Mouse (Mus musculus) retina, adult 2 months (tissue): ENCODE measurements at regions not wholly inside any gene's neighbourhood (a gene's known extent, or its start where the extent isn't known, plus 50 kb on each side); places are given as distances from the start of the nearest gene placed in this dataset.

Experiments
- DNase-seq: peaks from one replicate; pipeline ENCODE4 v3.0.0-alpha.2; 2012; ENCODE audit warnings: low read depth, low spot score

GRCm38 (mm10) chr11:19350331-19351242, 331.8 kb upstream of the Meis1 start:
- DNase-seq = no peak

DNA sequence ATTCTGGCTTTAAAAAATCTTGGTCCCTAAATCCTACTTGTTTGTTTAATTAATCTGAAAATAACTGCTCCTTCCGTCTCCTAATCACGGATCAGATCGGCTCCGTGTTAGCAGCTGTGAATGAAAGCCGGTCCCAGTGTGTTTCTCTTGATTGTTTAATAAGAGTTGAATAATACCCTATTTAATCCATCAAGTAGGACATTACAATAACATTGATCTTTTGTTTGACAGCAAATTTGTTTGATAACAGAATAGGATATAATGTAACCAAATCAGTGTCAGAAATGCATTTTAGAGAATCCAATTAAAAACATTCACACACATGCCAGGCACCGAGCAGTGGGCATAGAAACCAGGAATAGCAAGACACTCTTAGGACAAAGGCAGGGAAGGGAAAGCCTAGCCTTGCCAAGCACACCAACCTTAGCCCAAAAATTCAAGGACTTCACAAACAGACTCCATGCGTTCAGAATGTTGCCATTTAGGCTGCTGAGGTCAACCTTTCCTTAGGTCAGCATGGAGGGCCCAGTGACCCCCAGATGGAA, 332.5 kb upstream of the Meis1 start:
- no peak for DNase-seq

DNA sequence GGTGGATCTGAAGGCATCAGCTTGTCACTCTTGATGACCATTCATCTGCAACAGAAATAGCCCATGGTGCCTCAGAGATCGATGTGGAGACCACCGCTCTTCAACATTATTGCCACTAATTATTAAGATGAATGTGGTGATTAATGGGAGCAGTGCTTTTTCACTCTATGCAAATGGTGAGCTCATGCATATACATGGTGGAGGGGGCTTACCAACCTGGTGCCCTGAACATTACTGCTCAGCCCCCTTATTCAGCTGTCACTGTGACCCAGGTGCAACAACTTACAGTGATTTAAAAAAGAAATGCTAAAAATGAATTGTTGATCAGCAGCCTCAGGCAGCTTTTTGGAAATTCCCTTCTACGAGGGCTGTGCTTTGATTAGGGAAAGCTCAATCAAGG, 334.9 kb upstream of the Meis1 start:
- no peak for DNase-seq

DNA sequence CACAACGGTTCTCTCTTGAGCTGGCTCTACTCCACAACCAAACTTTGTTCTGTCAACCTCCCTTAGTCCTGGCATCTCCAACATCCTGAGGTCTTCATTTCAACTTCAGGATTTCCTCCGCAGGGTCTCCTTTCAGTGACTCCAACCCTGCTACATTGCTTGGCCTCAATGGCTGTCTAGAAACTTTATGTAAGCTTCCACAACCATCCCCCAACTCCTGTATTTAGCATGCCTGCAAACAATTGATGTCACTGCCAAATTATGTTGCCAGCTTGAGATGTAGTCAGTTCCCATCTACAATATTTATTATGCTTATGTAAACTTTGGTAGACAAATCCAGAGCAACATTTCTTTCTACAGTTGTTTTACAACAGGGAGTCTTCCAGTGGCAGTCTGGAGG, 336.4 kb upstream of the Meis1 start:
- no peak for DNase-seq

GRCm38 (mm10) chr11:19356151-19356550, 337.4 kb upstream of the Meis1 start:
- no peak for DNase-seq

DNA sequence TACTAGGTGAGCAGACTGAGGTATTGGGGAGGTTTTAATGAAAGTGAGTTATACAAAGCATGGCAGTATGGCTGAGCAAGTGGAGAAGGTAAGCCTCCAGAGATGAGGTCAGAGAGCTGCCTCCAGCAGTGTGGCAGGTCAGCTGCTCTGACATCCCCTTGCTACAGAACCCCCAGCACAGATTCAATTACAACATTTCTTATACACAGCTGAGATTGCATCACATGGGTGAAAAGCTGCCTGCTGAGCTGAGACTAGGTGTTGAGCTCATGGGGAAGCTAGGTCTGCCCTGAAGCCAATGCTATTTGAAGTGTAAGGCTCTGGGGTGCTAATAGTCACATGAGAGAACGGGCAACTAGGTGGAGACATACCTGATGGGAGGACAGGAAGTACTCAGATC, 350.4 kb upstream of the Meis1 start:
- DNase-seq = no peak

GRCm38 (mm10) chr11:19373476-19373875, 354.7 kb upstream of the Meis1 start:
- DNase-seq = no peak

DNA sequence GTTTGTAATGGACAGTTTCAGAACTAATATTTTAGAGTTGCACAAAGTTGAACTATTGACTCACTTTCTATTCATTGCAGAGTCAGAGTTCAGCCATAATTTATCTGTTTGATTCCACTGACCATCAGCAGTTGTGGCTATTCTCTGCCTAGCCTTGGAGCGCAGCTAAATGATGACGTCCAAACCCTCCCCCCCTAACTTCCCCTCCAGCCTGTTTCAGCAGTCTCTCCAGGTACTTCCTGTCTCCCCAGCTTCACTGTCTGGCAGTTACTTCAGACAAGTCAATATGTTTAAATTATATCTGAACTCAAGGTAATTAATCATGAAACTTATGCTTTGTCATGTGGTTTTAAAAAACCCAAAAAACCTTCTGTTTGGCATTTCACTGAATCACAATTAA, 362.1 kb upstream of the Meis1 start:
- no peak for DNase-seq

GRCm38 (mm10) chr11:19389136-19389535, 370.4 kb upstream of the Meis1 start:
- no peak for DNase-seq

DNA sequence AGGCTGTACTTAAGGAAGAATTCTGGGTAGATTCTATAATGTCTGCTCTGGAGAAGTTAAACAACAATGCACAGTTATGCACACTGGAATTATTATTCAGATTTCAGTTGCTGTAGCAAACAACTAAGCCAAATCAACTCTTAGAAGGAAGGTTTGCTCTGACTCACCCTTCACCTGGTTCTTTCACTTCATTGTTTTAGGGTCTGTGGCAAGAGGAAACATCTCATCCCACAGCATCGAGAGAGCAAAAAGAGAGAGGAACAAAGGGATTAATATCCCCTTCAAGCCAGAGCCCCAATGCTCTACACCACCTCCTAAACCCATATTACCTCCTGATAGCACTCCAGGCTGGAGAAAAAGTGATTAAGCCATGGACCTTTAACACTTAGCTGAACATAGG, 373.4 kb upstream of the Meis1 start:
- no peak for DNase-seq

GRCm38 (mm10) chr11:19394372-19394771, 375.6 kb upstream of the Meis1 start:
- no peak for DNase-seq

DNA sequence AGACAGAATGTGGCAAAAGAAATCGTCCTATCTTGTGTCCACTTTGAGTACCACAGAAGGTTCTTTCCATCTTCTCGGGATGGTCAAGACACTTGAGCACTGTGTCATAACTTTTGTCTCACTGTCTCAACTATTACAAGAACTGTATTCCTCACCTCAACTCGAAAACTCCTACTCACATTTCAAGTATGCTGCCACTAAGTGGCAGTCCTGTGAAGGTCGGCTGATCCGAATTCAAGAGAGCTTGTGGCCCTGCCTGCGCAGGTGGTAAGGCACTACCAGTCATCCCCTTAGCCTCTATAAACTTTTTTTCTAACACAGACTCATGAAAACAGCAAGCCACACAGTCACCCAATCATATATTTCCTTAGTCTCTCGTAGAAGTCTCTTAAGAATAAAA, 381.6 kb upstream of the Meis1 start:
- no peak for DNase-seq

GRCm38 (mm10) chr11:19420143-19420542, 401.4 kb upstream of the Meis1 start:
- DNase-seq = no peak

GRCm38 (mm10) chr11:19423268-19423667, 404.5 kb upstream of the Meis1 start:
- DNase-seq = no peak

DNA sequence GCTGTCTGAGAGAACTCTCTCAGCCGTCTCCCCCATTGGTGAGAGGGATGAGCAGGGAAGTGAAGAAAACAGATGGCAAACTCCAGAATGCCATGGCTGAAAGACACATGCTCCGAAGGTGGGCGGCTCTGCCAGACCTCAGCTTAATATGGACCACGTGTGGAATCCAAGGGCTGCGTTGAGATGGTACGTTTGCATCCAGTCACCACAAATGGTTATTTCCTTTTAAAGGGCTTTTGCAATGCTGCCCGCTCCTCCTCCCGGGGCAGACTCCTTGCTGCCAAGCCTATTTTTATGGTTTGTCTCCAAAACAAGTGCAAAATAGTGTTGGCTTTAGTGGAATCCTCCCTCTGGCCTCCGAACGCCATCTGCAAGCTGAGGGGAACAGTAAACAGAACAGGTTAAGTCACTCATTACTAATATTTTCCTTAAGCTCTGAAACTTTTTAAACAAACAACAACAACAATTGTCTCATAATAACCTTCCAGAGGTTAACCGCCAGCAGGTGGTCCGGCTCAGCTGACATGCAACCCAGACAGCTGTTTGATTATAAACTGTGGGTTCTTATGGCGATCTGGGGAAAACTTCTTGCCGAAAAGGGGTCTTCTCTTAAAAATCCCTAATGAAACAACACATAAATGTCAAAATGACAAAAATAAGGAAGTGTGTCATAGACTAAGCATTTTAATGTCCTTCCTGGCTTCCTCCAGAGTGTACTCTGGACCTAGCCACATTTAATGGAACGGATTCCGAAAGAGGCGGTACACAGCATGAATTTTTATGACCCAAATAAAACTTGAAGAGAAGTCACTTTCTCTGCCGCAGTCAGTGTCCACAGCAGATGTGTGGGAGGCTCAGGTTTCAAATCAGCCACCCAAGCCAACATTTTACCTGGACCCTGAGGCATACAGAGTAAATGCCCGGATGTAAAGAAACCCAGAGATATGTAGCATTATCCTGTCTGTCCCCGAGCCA, 405.3 kb upstream of the Meis1 start:
- no peak for DNase-seq

DNA sequence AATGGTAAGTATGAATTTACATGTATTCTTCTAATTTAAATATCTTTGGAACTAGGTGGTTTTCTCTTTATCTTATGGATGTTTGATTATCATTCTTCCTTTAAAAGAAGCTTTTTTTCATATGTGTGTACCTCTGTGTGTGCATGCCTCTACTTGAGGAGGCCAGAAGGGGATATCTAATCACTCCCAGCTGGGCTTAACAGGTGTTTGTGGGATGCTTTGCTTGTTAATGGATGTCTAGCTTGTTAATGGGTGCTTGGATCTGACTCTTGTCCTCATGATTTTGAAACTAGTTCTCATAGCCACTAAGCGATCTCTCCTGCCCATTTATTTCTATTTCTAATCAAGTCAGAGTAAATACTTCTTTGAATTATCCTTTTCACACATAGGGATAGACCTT, 408.8 kb upstream of the Meis1 start:
- no peak for DNase-seq

DNA sequence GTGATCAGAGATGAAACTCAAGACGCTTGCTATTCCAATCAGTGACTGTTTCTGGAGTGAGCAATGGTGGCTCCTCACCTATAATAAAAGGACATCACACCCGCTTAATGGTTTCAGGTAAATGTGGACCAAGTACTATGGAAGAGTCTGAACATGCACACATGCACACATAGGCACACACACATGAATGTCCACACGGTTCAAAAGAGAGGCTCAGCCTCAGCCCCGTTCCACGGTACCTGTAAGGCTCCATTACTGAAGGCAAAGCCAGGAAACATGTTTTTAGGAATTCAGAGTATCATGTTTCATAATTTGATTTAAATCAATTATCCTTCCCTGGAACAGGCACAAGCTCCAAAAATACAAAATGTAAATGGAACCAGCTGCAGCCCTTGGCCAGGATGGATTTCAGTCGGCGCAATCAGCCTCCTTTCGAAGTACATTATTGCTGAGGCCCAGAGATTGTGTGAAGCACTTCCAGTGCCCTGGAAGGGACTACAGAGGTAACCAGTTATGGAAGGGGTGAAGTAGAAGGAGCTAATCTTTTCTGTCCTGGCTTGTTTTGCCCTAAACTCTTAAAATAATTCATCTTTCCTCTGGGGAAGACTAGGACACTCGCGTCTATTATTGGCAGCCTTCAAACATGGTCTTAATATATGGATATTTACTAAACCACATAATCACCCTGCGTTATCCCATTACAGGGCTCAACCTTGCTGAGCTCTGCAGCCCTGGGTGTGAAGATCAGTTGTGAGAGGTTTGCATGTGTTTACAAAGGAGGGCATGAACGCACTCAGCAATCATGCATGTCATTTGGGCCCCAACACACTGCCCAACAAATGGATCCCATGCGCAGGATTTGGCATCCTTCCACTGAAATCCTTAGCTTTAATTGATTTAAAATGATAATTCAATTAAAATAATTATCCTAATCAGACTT, 415.2 kb upstream of the Meis1 start:
- no peak for DNase-seq

- no peak for DNase-seq
Measured at GRCm38 (mm10) chr11:19438385-19438784, 419.6 kb upstream of the Meis1 start.

- no peak for DNase-seq
Measured at GRCm38 (mm10) chr11:19441936-19442335, 423.2 kb upstream of the Meis1 start.

DNA sequence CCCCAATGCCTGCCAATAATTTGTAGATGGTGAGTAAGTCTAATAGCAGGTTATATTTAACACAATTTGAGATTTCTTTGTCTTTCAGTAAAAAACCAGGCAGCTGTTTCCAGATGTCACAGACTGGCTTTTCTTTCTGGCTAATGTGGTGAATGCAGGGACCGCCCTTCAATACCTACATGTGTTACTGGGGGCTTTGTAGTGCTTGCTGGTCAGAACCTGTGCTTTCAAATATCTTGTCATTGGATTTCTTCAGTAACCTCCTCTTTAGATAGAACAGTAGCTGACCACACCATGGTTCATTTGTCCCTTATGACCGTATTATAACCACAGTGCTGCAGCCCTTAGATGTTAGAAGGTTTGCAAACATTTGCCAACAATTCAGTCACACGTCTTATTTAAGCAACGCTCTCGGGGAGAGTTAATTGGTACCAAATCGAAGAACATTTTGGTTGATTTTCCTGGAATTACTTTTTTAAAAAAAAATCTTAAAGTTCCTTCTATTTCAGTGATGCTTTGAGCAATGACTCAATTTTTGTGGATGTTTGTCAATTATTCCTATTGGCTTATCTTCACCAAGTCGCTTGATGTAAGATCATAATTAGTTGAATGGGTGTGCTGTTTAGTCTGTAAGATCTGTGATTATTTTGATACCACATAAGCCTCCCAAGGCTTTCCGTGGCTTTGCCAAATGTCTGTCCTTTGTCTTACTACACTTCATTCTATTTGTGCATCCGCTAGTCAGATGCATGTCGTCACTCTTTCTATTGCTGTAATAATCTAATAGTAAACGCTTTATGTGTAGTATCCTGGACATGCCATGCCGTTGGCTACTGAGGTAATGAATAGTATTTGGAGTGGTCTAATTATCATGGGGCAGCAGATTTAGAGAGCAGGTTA, 436.9 kb upstream of the Meis1 start:
- no peak for DNase-seq
